Mouse (Mus musculus) midbrain, postnatal 0 days (tissue): ENCODE measurements around the gene Tmprss11g. TPM values are rescaled to one million over a fixed set of nuclear protein-coding genes. Genes with fewer than 3 reads are reported as not detected.

Experiments used
- ATAC-seq: fragments of 200-750 bp; cut with Nextera tagmentation; 2 replicates; pipeline ENCODE4 v1.8.0; 2017; ENCODE audit warnings: moderate number of reproducible peaks, mild to moderate bottlenecking, moderate TSS enrichment, moderate library complexity; ENCODE audit not compliant: low FRiP score
- DNase-seq: peaks from one replicate; pipeline ENCODE4 v3.0.0-alpha.2; 2015; ENCODE audit warnings: low spot score
- H3K27ac ChIP-seq: fragments of 300-500 bp; sonication (generic); 2 replicates; pipeline ENCODE4 v1.5.1; 2014; ENCODE audit warnings: low read depth, mild to moderate bottlenecking, low read length, mixed read lengths
- H3K27me3 ChIP-seq: fragments of 300-500 bp; sonication (generic); 2 replicates; pipeline ENCODE4 v1.6.1; 2014; ENCODE audit warnings: low read length, control low read depth, mixed read lengths; ENCODE audit not compliant: insufficient read depth
- H3K36me3 ChIP-seq: fragments of 300-500 bp; sonication (generic); 2 replicates; pipeline ENCODE4 v1.6.1; 2014; ENCODE audit warnings: low read length, control low read depth, mixed read lengths; ENCODE audit not compliant: insufficient read depth
- H3K4me1 ChIP-seq: fragments of 300-500 bp; sonication (generic); 2 replicates; pipeline ENCODE4 v1.6.1; 2014; ENCODE audit warnings: mild to moderate bottlenecking, control low read depth, antibody characterized with exemption, low read length, mixed read lengths; ENCODE audit not compliant: insufficient read depth
- H3K4me2 ChIP-seq: fragments of 300-500 bp; sonication (generic); 2 replicates; pipeline ENCODE4 v1.6.1; 2014; ENCODE audit warnings: low read depth, mild to moderate bottlenecking, low read length, mixed read lengths; ENCODE audit not compliant: poor library complexity, severe bottlenecking
- H3K4me3 ChIP-seq: fragments of 300-500 bp; sonication (generic); 2 replicates; pipeline ENCODE4 v1.5.1; 2014; ENCODE audit warnings: low read depth, mild to moderate bottlenecking, low read length, moderate library complexity
- H3K9ac ChIP-seq: fragments of 300-500 bp; sonication (generic); replicated peaks from 2 replicates; pipeline ENCODE4 v1.6.1; 2014; ENCODE audit warnings: mild to moderate bottlenecking, low read length, moderate library complexity, mixed read lengths; ENCODE audit not compliant: poor library complexity, severe bottlenecking
- H3K9me3 ChIP-seq: fragments of 300-500 bp; sonication (generic); 2 replicates; pipeline ENCODE4 v1.6.1; 2016; ENCODE audit warnings: low read length, control low read depth
- CTCF ChIP-seq: IDR thresholded peaks from 2 replicates; pipeline ENCODE4 v1.5.1; 2016; ENCODE audit warnings: antibody characterized with exemption, mild to moderate bottlenecking
- WGBS: fragments of 180-500 bp; shearing (Covaris S2); extraction: QIAGEN DNeasy Blood & Tissue Kit; methylation state at CpG from one replicate; pipeline ENCODE4 v1.1.7; 2014; 5-methylcytosine and 5-hydroxymethylcytosine counted together
- polyA plus RNA-seq: library from polyadenylated mRNA; unstranded; fragments of >200 nt; fragmentation: Nextera tagmentation; extraction: Ambion mirVana; gene quantifications from 2 replicates; pipeline ENCODE4 v1.2.1, GENCODE M21; 2015
- total RNA-seq: library from RNA; depleted of rRNA; stranded (reverse); fragments of >200 nt; gene quantifications from 2 replicates; pipeline ENCODE4 v1.2.3, GENCODE M21; 2014; rRNA removed

The Tmprss11g gene
- total and polyA plus RNA-seq, 2 experiments from 2014 or later, result not detected

GRCm38 (mm10) chr5:86482562-86482961, 35.8 kb downstream of the Tmprss11g start:
- Histone ChIP-seq H3K9ac (no peak overlapping the region), H3K36me3 (no peaks in the 10 kb centered on the region), H3K4me1 (no peaks in the 10 kb centered on the region), H3K9me3 (no peaks in the 10 kb centered on the region), H3K4me3 (no peak overlapping the region), H3K27me3 (no peaks in the 10 kb centered on the region), H3K27ac (no peak overlapping the region), H3K4me2 (no peak overlapping the region)
- ATAC-seq, result 0 out of 2 replicates have a peak, but pooled peaks have one; percentile 49
- 68% methylated on average over 2 of the region's 2 CpGs for WGBS
- DNase-seq, result peak; percentile 62
- peak; percentile 65 for TF ChIP-seq CTCF

- Histone ChIP-seq H3K4me2 (no peak overlapping the region), H3K4me3 (no peak overlapping the region), H3K27ac (no peak overlapping the region), H3K4me1 (no peaks in the 10 kb centered on the region), H3K27me3 (no peaks in the 10 kb centered on the region), H3K9me3 (no peaks in the 10 kb centered on the region), H3K36me3 (no peaks in the 10 kb centered on the region), H3K9ac (no peak overlapping the region)
- no peak for TF ChIP-seq CTCF
- WGBS, result 88% methylated on average over 1 of the region's 1 CpGs
- DNase-seq (no peak), ATAC-seq (no peak)
These were observed 36.4 kb downstream of the Tmprss11g start for GRCm38 (mm10) chr5:86482031-86482430.

- H3K27me3 ChIP-seq, result no peaks in the 10 kb centered on the region
- no peaks in the 10 kb centered on the region for H3K4me1 ChIP-seq
- no peaks in the 10 kb centered on the region for H3K36me3 ChIP-seq
- no peak overlapping the region for H3K4me3 ChIP-seq
- H3K9ac ChIP-seq, result no peak overlapping the region
- ATAC-seq (no peak), DNase-seq (no peak)
- 89% methylated on average over 9 of the region's 9 CpGs for WGBS
- TF ChIP-seq CTCF, result no peak
- no peak overlapping the region for H3K4me2 ChIP-seq
- H3K9me3 ChIP-seq, result no peaks in the 10 kb centered on the region
- H3K27ac ChIP-seq, result no peak overlapping the region
These were observed 44.5 kb downstream of the Tmprss11g start for GRCm38 (mm10) chr5:86473859-86474258.

- H3K27ac ChIP-seq, result no peak within 1 kb of the TSS
- H3K9me3 ChIP-seq, result no peaks in the 10 kb centered on the region
- no peak within 1 kb of the TSS for H3K9ac ChIP-seq
- no peaks in the 10 kb centered on the region for H3K4me1 ChIP-seq
- WGBS, result 69% methylated on average over 4 of the region's 4 CpGs
- DNase-seq (no peak), ATAC-seq (no peak)
- no peaks in the 10 kb centered on the region for H3K27me3 ChIP-seq
- H3K4me2 ChIP-seq, result no peak within 1 kb of the TSS
- no peaks in the 10 kb centered on the region for H3K36me3 ChIP-seq
- no peak within 1 kb of the TSS for H3K4me3 ChIP-seq
- no peak for TF ChIP-seq CTCF
These were observed 49.5 kb downstream of the Tmprss11g start, which contains the start of gene Tmprss11a for GRCm38 (mm10) chr5:86468890-86469289. Gene Tmprss11a (minus strand): TSS chr5:86468990.

- Histone ChIP-seq H3K4me1 (no peaks in the 10 kb centered on the region), H3K36me3 (no peaks in the 10 kb centered on the region), H3K9me3 (no peaks in the 10 kb centered on the region), H3K4me2 (no peak overlapping the region), H3K27ac (no peak overlapping the region), H3K27me3 (no peaks in the 10 kb centered on the region), H3K9ac (no peak overlapping the region), H3K4me3 (no peak overlapping the region)
- no peak for TF ChIP-seq CTCF
- DNase-seq (no peak), ATAC-seq (no peak)
- WGBS, result 54% methylated on average over 2 of the region's 2 CpGs
These were observed 79.1 kb downstream of the Tmprss11g start for GRCm38 (mm10) chr5:86439306-86439705.

- no peaks in the 10 kb centered on the region for H3K4me1 ChIP-seq
- H3K4me2 ChIP-seq, result no peak overlapping the region
- no peak overlapping the region for H3K9ac ChIP-seq
- H3K36me3 ChIP-seq, result no peaks in the 10 kb centered on the region
- no peak for TF ChIP-seq CTCF
- DNase-seq, result no peak
- ATAC-seq, result no peak
- no peak overlapping the region for H3K4me3 ChIP-seq
- no peaks in the 10 kb centered on the region for H3K27me3 ChIP-seq
- no peak overlapping the region for H3K27ac ChIP-seq
- no peaks in the 10 kb centered on the region for H3K9me3 ChIP-seq
These were observed 79.9 kb downstream of the Tmprss11g start for GRCm38 (mm10) chr5:86438548-86438947.

Other genes with a start within 250 kb of the Tmprss11g start
- not detected in 2 replicates for gene Tmprss11c, start 229.3 kb downstream of the Tmprss11g start, total RNA-seq
- gene Tmprss11c, start 229.3 kb downstream of the Tmprss11g start, polyA plus RNA-seq, result not detected in 2 replicates
- 0.22 TPM in 1 of 2 replicates, not detected in the other for gene Tmprss11d, start 145.2 kb downstream of the Tmprss11g start, total RNA-seq
- not detected in 2 replicates for gene Tmprss11d, start 145.2 kb downstream of the Tmprss11g start, polyA plus RNA-seq
- not detected in 2 replicates for gene Tmprss11a, start 49.6 kb downstream of the Tmprss11g start, total RNA-seq
- not detected in 2 replicates for gene Tmprss11a, start 49.6 kb downstream of the Tmprss11g start, polyA plus RNA-seq
- gene Tmprss11f, start 113.8 kb upstream of the Tmprss11g start, total RNA-seq, result not detected in 2 replicates
- gene Tmprss11f, start 113.8 kb upstream of the Tmprss11g start, polyA plus RNA-seq, result not detected in 2 replicates
- gene Tmprss11b, start 157.8 kb upstream of the Tmprss11g start, total RNA-seq, result not detected in 2 replicates
- gene Tmprss11b, start 157.8 kb upstream of the Tmprss11g start, polyA plus RNA-seq, result not detected in 2 replicates
- gene Tmprss11e, start 227.2 kb upstream of the Tmprss11g start, total RNA-seq, result 0.28 TPM in 1 of 2 replicates, not detected in the other
- not detected in 2 replicates for gene Tmprss11e, start 227.2 kb upstream of the Tmprss11g start, polyA plus RNA-seq